In genomic region chr14:75064520-75064919, GRCm38 (mm10) we compare ENCODE assay signal across 11 mouse cellular contexts. TPM values are rescaled to one million over a fixed set of nuclear protein-coding genes. Genes with fewer than 3 reads are reported as not detected.
DNase-seq lines count a peak whose midpoint lies in the region; ATAC-seq and TF ChIP-seq lines count a peak whose summit lies in the region.
"Had no signal": no experiment of that assay in that cellular context is flagged by ENCODE, and none has a peak within 500 bp of the region (broad histone marks: within the 10 kb centered on the region; RNA-seq: fewer than 3 reads in every experiment).

No protein-coding gene starts in this region.

- no peaks in the 10 kb centered on the region for H3K27me3 ChIP-seq in liver, postnatal 0 days (ENCODE audit: insufficient read depth, low read length)
- no peaks in the 10 kb centered on the region for H3K27me3 ChIP-seq in heart, embryonic 11.5 days (ENCODE audit: control insufficient read depth, insufficient read depth, low read length)
- H3K27me3 ChIP-seq: heart, embryonic 13.5 days; neural tube, embryonic 12.5 days had no signal

- no peak for TF ChIP-seq EP300 in liver, postnatal 0 days (IDR thresholded peaks at IDR 0.05; ENCODE audit: low read depth)

- no peaks in the 10 kb centered on the region for H3K9me3 ChIP-seq in liver, postnatal 0 days (ENCODE audit: low read length)
- H3K9me3 ChIP-seq in heart, embryonic 11.5 days (replicated peaks; ENCODE audit: control insufficient read depth, low read length) = no peaks in the 10 kb centered on the region
- H3K9me3 ChIP-seq: heart, embryonic 13.5 days; neural tube, embryonic 12.5 days had no signal

- 73% methylated on average over 7 of the region's 7 CpGs for WGBS in liver, postnatal 0 days (ENCODE audit: insufficient replicate concordance)
- WGBS in heart, embryonic 11.5 days (ENCODE audit: insufficient replicate concordance) = 81% methylated on average over 7 of the region's 7 CpGs

- 0 out of 2 replicates have a peak, but pooled peaks cover 8% of the 10 kb centered on the region for H3K4me1 ChIP-seq in liver, postnatal 0 days (ENCODE audit: insufficient read depth)
- no peaks in the 10 kb centered on the region for H3K4me1 ChIP-seq in heart, embryonic 11.5 days (ENCODE audit: control insufficient read depth, insufficient read depth, low read length)
- H3K4me1 ChIP-seq: neural tube, embryonic 12.5 days had no signal

- no peak for TF ChIP-seq CTCF in liver, postnatal 0 days (IDR thresholded peaks at IDR 0.05; ENCODE audit: low read depth)

- no peak overlapping the region for H3K4me3 ChIP-seq in liver, postnatal 0 days (ENCODE audit: low read depth, low read length)
- no peak overlapping the region for H3K4me3 ChIP-seq in heart, embryonic 11.5 days (ENCODE audit: low read depth, low read length)
- H3K4me3 ChIP-seq: heart, embryonic 13.5 days; neural tube, embryonic 12.5 days had no signal

- no peaks in the 10 kb centered on the region for H3K36me3 ChIP-seq in liver, postnatal 0 days (replicated peaks; ENCODE audit: insufficient read depth, low read length)
- no peaks in the 10 kb centered on the region for H3K36me3 ChIP-seq in heart, embryonic 11.5 days (ENCODE audit: control insufficient read depth, insufficient read depth, low read length)
- H3K36me3 ChIP-seq: heart, embryonic 13.5 days; neural tube, embryonic 12.5 days had no signal

- H3K4me2 ChIP-seq in liver, postnatal 0 days (ENCODE audit: low read depth, low read length) = no peak overlapping the region
- no peak overlapping the region for H3K4me2 ChIP-seq in heart, embryonic 11.5 days
- H3K4me2 ChIP-seq: heart, embryonic 13.5 days; neural tube, embryonic 12.5 days had no signal

- no peak overlapping the region for H3K9ac ChIP-seq in liver, postnatal 0 days (replicated peaks)
- H3K9ac ChIP-seq in heart, embryonic 11.5 days (ENCODE audit: low read depth, low read length) = no peak overlapping the region
- H3K9ac ChIP-seq: heart, embryonic 13.5 days; neural tube, embryonic 12.5 days had no signal

- peak; percentile 4 for DNase-seq in cerebellum, adult 9-11 months
- no peak for DNase-seq in cerebellum, adult 8-10 months
- DNase-seq in c-Kit-positive CD71-negative TER-119-negative erythroid progenitor cells, embryonic 14.5 days (ENCODE audit: low read depth) = peak; percentile 10
- DNase-seq in liver, postnatal 0 days = peak; percentile 72
- DNase-seq in spleen, postnatal 36 days (ENCODE audit: low spot score in 2 of 2) = peak; percentile 34 to 58
- DNase-seq in adrenal gland, postnatal 25 days = no peak
- no peak for DNase-seq in ovary, postnatal 36 days (ENCODE audit: low spot score)

- no peak overlapping the region for H3K27ac ChIP-seq in liver, postnatal 0 days (ENCODE audit: low read depth)
- H3K27ac ChIP-seq in heart, embryonic 11.5 days (ENCODE audit: low read depth, low read length) = no peak overlapping the region
- H3K27ac ChIP-seq: heart, embryonic 13.5 days; neural tube, embryonic 12.5 days had no signal

- ATAC-seq in liver, postnatal 0 days = peak; percentile 46
- no peak for ATAC-seq in heart, embryonic 11.5 days (replicated peaks; ENCODE audit: insufficient number of reproducible peaks, low FRiP score, low TSS enrichment)
- ATAC-seq: forebrain, embryonic 14.5 days had no signal

RNA-seq across cellular contexts. Expression of gene Rubcnl, which starts 48.7 kb away (rescaled TPM):
- polyA plus RNA-seq in liver, postnatal 0 days (2015; fragmentation: Nextera tagmentation; extraction: Ambion mirVana) = 0.51 and 0.69 TPM in 2 replicates
- total RNA-seq in adrenal gland, postnatal 25 days (2021) = 0.58 and 0.67 TPM in 2 replicates
- polyA plus RNA-seq in heart, embryonic 11.5 days (2014; fragmentation: Nextera tagmentation; extraction: Ambion mirVana) = 1.1 and 1.2 TPM in 2 replicates

Comparison
In these comparisons a context has a peak if more than half of its experiments do, and no peak if none do; other contexts are left out.
1. DNase-seq: peak in cerebellum, adult 9-11 months (single experiment), c-Kit-positive CD71-negative TER-119-negative erythroid progenitor cells, embryonic 14.5 days (single experiment), liver, postnatal 0 days (single experiment) and spleen, postnatal 36 days (2 of 2); none in cerebellum, adult 8-10 months (single experiment), adrenal gland, postnatal 25 days (single experiment) and ovary, postnatal 36 days (single experiment).